Mouse (Mus musculus) lung, adult 2 months (tissue): ENCODE results near the gene Clec4f. TPM values are rescaled to one million over a fixed set of nuclear protein-coding genes. Genes with fewer than 3 reads are reported as not detected.
A peak's percentile ranks its signal among the peaks of the same experiment; 100 is the strongest.

Experiments used
- DNase-seq: peaks from one replicate; pipeline ENCODE4 v3.0.0; 2022
- H3K4me1 ChIP-seq: fragments of 200-500 bp; 2 replicates; pipeline ENCODE4 v1.6.1; 2011; ENCODE audit warnings: low read length; ENCODE audit not compliant: control insufficient read depth, insufficient read depth
- H3K4me3 ChIP-seq: fragments of 200-500 bp; replicated peaks from 2 replicates; pipeline ENCODE3; 2011; ENCODE audit warnings: low read depth, mild to moderate bottlenecking, control low read depth, low read length; ENCODE audit errors: extremely low read depth
- CTCF ChIP-seq: fragments of 200-500 bp; IDR thresholded peaks from 2 replicates; pipeline ENCODE4 v1.5.1; 2011; ENCODE audit warnings: mild to moderate bottlenecking, low read length, control low read depth; ENCODE audit not compliant: insufficient read depth
- POLR2A ChIP-seq: fragments of 200-500 bp; IDR thresholded peaks from 2 replicates; pipeline ENCODE4 v1.6.1; 2011; ENCODE audit warnings: low read depth, mild to moderate bottlenecking, control low read depth, low read length, borderline replicate concordance; ENCODE audit errors: extremely low read depth
- WGBS: fragments of 180-500 bp; shearing (Covaris S2); methylation state at CpG from one replicate; pipeline ENCODE4 v1.1.7; 2018; 5-methylcytosine and 5-hydroxymethylcytosine counted together
- polyA plus RNA-seq: library from polyadenylated mRNA; depleted of rRNA; stranded (reverse); fragments of >200 nt; gene quantifications from 2 replicates; pipeline ENCODE4 v1.2.3, GENCODE M21; 2012; rRNA removed

The Clec4f gene
- polyA plus RNA-seq, 1 experiment, result not detected

- Histone ChIP-seq H3K4me3 (no peak overlapping the region), H3K4me1 (no peaks in the 10 kb centered on the region)
- 96% methylated on average over 1 of the region's 1 CpGs for WGBS
- TF ChIP-seq CTCF, result no peak
- TF ChIP-seq POLR2A, result no peak
- DNase-seq, result no peak
These were observed 43.0 kb downstream of the Clec4f start for GRCm38 (mm10) chr6:83612976-83613375.

DNA sequence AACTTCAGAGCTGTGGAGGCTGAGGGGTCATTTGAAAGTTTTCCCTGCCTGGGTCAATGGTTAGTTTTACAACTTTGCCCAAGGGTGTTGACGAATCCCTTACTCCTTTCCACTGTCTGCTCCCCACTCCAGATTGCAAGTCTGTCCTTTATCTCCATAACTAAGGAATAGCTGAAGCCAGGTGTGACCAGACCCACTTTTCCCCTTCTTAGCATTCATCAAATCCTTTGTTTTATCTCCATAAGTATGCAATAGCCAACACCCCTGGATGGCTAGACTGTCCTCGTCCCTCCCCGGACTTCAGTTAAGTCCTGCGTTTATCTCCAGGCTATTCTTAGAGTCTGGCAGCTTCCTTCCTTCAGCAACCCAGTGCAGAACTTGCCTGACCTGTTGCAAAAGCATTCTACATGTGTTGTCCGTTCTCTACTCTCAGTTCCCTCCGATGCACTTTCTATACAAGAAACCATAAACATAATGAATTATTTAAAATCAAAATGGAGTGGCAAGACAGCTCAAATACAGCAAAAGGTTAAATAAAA is 56.3 kb downstream of the Clec4f start:
- DNase-seq, result no peak
- WGBS, result 30% methylated on average over 6 of the region's 6 CpGs
- Histone ChIP-seq H3K4me3 (no peak overlapping the region), H3K4me1 (no peaks in the 10 kb centered on the region; the same call in 1 of the 2 replicates)
- TF ChIP-seq CTCF (no peak), POLR2A (no peak)

GRCm38 (mm10) chr6:83599060-83599550 is 56.9 kb downstream of the Clec4f start:
- Histone ChIP-seq H3K4me3 (no peak overlapping the region), H3K4me1 (no peaks in the 10 kb centered on the region; the same call in 1 of the 2 replicates)
- no peak for DNase-seq
- TF ChIP-seq POLR2A, result no peak
- no peak for TF ChIP-seq CTCF
- 44% methylated on average over 24 of the region's 24 CpGs for WGBS

GRCm38 (mm10) chr6:83598646-83599045 is 57.3 kb downstream of the Clec4f start:
- no peak overlapping the region for H3K4me3 ChIP-seq
- TF ChIP-seq CTCF (peak; percentile 73), POLR2A (no peak)
- no peaks in the 10 kb centered on the region; the same call in 1 of the 2 replicates for H3K4me1 ChIP-seq
- peak; percentile 33 for DNase-seq
- 11% methylated on average over 9 of the region's 9 CpGs for WGBS

DNA sequence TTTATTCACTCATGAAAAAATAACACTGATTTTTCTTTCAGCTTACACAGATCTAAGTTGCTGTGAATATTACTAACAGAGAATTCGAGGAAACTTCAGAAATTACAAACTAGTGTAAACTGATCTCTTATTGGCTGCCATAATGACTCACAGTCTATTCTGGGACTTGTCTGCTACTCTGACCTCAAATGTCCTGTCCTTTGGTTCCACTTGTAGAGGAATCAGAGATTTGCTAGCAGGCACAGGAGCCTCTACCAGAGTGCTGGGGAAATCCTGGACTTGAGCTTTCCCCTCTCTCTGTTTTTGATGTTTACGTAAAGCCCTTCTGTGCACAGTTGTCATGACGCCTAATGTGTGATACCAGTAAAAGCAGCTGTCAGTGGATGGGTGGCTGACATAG is 58.0 kb downstream of the Clec4f start:
- no peak overlapping the region for H3K4me3 ChIP-seq
- DNase-seq, result no peak
- TF ChIP-seq POLR2A (no peak), CTCF (no peak)
- 37% methylated on average over 3 of the region's 3 CpGs for WGBS
- no peaks in the 10 kb centered on the region; the same call in 1 of the 2 replicates for H3K4me1 ChIP-seq

DNA sequence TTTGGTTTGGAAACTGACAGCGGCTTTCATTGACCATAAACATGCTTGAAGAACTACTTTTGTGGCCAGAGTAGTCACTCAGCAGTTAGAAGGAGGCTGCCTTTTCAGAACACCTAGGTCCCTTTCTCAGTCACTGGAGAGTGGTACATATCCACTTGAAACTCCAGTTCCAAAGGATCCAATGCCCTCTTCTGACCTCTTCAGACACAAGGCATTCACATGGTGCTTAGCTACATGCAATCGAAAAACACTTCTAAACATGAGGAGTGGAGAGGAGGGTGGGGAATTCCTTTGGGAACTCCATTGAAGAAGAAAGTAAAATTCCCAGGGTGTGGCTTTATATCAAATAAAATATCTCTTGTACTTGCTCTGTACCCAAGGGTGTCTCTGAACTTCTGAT is 61.0 kb downstream of the Clec4f start:
- TF ChIP-seq CTCF (no peak), POLR2A (no peak)
- no peak for DNase-seq
- Histone ChIP-seq H3K4me1 (no peaks in the 10 kb centered on the region; the same call in 1 of the 2 replicates), H3K4me3 (no peak overlapping the region)
- WGBS, result 62% methylated on average over 2 of the region's 2 CpGs

Other genes starting within 250 kb of the Clec4f start
- 16.0 and 22.4 TPM in 2 replicates for gene Tet3, start 197.1 kb downstream of the Clec4f start, polyA plus RNA-seq
- gene Dguok, start 149.2 kb downstream of the Clec4f start, polyA plus RNA-seq, result 54.9 and 55.5 TPM in 2 replicates
- 64.6 and 108 TPM in 2 replicates for gene Actg2, start 119.9 kb downstream of the Clec4f start, polyA plus RNA-seq
- 10.7 and 14.0 TPM in 2 replicates for gene Stambp, start 83.5 kb downstream of the Clec4f start, polyA plus RNA-seq
- gene Cd207, start 21.7 kb upstream of the Clec4f start, polyA plus RNA-seq, result 1.2 and 2.6 TPM in 2 replicates
- gene Vax2, start 55.1 kb upstream of the Clec4f start, polyA plus RNA-seq, result not detected in 2 replicates
- gene Atp6v1b1, start 86.8 kb upstream of the Clec4f start, polyA plus RNA-seq, result 6.1 and 7.7 TPM in 2 replicates
- gene Ankrd53, start 106.5 kb upstream of the Clec4f start, polyA plus RNA-seq, result not detected in 2 replicates
- 88.6 and 101 TPM in 2 replicates for gene Tex261, start 119.6 kb upstream of the Clec4f start, polyA plus RNA-seq
- gene Nagk, start 138.8 kb upstream of the Clec4f start, polyA plus RNA-seq, result 20.5 and 27.6 TPM in 2 replicates
- 10.0 and 12.3 TPM in 2 replicates for gene Paip2b, start 175.6 kb upstream of the Clec4f start, polyA plus RNA-seq
- 7.3 and 11.0 TPM in 2 replicates for gene Zfp638, start 210.9 kb upstream of the Clec4f start, polyA plus RNA-seq